Mouse (Mus musculus) thymus, adult 18-20 months (tissue): Measurements from ENCODE around the gene Cldn4.
"Not testable (repeated sequence)": the region's sequence is repeated elsewhere in the genome, so short reads cannot be mapped to it uniquely, and the experiment has no call there.

ENCODE experiments used
- DNase-seq, 2 experiments: peaks; one replicate each; pipeline ENCODE4 v3.0.0; 2022; ENCODE audit warnings: mixed read lengths in 2 of 2

Cldn4 gene

GRCm38 (mm10) chr5:134963546-134963945, 16.8 kb upstream of the Cldn4 start:
- no peak for DNase-seq

GRCm38 (mm10) chr5:134961519-134961918, 14.8 kb upstream of the Cldn4 start:
- no peak for DNase-seq

DNA sequence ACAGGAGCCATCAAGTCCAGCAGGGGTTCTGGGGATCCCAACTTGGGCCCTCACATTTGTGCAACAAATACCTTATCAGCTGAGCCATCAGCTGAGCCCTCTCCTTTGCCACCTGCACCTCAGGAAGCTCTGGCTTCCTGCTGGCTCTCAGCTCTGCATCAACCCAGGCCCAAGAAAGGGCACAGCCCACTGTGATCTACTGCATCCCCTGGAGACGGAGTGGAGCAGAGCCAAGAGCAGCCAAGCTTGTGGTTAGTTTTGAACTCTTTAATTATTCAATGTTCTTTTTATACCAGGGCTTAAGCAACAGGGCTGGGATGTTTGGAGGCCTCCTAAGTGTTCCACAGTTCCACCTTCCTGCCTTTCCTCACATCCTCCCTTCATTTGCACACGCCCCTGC, 13.7 kb upstream of the Cldn4 start:
- peak in 1 of 2 experiments; percentile 40 for DNase-seq

DNA sequence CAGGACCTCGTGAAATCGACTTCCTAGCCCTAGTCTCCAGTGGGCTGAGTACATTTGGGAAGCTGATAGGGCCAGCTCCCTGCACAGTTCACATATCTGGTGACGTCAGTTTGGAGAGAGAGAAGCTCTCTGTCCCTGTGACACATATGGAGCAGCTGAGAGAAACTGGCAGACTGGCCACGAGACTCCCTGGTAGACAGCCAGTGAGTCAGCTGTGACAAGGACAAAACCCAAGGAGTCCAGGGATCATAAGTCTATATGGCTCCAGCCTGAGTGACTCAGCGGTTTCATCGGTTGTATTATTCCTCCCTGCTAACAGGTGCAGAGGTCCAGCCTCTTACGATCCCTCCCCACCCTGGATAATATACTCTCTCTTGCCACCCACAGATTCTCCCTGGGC, 12.4 kb upstream of the Cldn4 start:
- no peak for DNase-seq

GRCm38 (mm10) chr5:134955491-134955890, 8.8 kb upstream of the Cldn4 start:
- DNase-seq, result no peak

- peak; percentile 50 to 67 for DNase-seq
Observed at GRCm38 (mm10) chr5:134951053-134951884, 4.5 kb upstream of the Cldn4 start.

DNA sequence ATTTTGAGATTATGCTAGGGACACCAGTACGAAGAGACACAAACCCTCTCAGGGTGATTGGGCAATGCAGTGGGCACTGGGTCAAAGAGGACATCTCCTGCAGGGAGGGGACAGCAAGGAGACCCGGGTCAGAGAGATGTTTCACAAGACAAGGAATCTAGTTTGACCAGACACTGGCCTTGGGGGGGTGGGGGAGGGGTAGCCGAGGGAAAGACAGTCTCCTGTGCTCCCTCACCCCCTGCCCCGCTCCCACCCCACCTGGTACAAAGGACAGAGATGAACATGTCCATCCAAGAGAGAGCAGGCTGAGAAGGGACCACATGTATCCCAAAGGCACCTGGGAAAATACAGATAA, 1.3 kb upstream of the Cldn4 start:
- DNase-seq, result no peak

DNA sequence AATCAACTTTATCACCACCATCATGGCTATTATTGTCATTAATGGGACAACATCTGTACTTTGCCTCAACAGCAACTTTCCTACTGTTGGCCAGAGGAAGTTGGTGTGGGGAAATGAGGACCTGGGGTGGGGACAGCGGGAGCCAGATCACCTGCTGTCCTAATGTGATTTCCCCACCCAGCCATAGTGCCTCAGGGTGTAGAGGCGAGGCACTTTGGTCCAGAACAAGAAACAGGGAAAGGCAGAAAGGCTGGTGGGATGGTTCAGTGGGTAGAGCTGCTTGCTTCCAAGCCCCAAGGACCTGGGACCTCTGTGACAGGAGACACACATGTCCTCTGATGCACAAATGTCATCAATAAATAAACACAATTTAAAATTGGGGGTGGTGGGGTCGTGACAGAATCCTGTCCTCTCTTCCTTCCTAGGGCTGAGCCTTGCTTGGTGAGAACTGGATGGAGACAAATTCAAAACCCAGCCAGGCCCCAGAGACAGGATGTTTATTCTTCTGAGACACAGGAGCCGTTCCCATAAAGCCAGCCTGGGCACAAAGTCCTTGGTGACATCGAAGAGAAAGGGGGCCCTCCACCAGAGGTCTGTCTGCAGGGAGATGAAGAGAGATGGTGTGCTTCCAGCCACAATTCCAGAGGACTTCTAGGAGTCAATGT, 818 bp upstream of the Cldn4 start:
- no peak for DNase-seq

GRCm38 (mm10) chr5:134946063-134946856, 474 bp downstream of the Cldn4 start:
- DNase-seq, result no peak

DNA sequence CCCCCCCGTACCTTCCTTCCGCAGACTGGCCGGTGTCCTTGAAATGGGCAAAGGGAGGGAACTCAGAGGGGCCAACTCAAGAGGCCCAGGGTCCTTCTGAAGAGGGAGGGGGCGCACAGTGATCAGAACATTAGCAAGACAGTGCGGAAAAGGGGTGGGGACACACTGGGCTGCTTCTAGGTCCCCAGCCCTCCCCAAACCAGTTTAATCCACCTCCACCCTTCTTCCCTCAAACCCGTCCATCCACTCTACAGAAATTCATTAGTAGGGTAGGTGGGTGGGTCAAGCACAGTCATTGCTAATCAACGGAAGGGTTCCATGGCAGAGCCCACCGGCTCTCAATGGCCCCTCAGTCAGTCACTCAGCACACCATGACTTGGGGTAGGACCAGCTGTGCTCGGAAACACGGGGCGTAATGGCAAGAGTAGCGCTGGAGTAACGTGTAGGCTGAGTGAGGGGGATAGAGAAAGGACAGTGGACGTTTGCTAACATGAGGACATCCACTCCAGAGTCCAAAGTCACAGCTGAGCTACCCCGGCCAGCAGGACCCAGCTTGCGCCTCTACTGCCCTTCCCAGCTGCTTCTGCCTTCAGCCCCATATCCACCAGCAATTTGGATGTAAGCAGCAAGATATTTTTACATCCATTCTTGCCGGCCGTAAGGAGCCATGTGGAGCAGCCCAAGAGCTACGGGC, 1.3 kb downstream of the Cldn4 start:
- no peak for DNase-seq

- no peak for DNase-seq
Observed at GRCm38 (mm10) chr5:134944179-134944578, 2.6 kb downstream of the Cldn4 start.

GRCm38 (mm10) chr5:134942740-134943139, 4.0 kb downstream of the Cldn4 start:
- no peak for DNase-seq

DNA sequence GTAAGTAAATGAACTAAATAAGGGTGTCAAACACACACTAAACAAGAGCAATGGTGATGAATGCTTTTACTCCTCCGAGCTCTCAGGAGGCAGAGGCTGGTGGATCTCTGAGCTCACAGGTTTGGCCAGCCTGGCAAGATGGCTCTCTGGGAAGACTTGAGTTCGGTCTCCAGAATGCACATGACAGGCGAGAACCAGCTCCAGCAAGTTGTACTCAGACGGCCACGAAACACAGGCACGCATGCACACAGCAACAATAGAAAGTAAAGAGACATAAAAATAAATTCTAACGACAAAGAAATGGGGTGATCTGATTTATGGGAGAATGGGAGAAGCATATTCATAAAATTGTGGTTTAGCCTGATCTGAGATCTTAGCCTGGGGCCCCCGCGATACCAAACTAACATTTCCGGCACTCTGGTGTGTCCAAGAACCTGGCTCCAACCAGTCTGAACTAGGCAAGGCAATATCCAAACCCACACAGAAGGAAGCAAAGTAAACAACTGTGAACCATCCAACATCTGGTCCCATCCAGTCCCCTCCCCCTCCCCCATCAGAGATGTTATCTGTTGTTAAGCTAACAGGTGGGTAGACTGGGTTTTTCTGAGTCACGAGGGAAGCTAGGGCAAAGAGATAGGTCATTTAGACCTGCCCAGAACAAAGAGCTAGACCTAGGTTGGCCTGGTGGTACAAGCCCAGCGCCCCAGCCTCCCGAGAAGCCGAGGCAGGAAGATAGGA, 5.1 kb downstream of the Cldn4 start:
- peak; percentile 41 to 72 for DNase-seq

GRCm38 (mm10) chr5:134939554-134939953, 7.2 kb downstream of the Cldn4 start:
- DNase-seq, result not testable (repeated sequence)

DNA sequence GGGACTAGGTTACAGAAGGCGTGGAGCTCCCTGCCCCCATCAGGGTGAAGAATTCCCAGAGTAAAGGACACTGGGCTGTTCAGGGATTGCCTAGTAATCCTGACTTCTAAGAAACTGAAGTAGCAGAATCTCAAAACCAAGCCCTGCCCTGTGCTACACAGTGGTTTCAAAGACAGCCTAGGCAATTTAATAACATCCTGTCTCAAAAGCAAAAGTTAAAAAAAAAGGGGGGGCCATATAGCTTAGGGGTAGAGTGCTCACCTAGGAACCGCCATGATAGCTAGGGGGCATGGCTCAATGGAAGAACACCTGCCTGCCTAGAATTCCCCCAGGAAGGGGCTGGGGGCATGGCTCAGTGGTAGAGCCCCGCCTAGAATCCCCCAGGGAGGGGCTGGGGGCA, 7.7 kb downstream of the Cldn4 start:
- no peak for DNase-seq

- no peak for DNase-seq
Observed at GRCm38 (mm10) chr5:134936626-134937185, 10.0 kb downstream of the Cldn4 start.

- DNase-seq, result no peak
Observed at GRCm38 (mm10) chr5:134936051-134936450, 10.7 kb downstream of the Cldn4 start.

DNA sequence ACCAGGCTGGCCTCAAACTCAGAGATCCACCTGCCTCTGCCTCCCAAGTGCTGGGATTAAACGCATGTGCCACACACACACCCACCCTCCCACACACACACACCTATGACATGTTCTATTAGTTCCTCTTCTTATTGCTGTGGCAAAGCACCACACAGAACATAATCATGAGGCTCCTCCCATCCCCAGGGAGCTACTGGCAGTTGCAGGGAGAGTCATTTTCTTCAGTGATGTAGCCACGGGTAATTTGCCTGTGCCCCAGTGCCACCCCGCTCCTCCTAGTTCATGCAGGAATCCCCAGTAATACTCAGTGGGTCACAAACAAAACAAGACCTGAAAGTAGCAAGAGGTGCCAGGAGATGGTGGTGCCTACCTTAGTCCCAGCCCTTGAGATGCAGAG, 12.1 kb downstream of the Cldn4 start:
- no peak for DNase-seq

- peak in 1 of 2 experiments; percentile 37 for DNase-seq
Observed at GRCm38 (mm10) chr5:134933686-134934085, 13.0 kb downstream of the Cldn4 start.

DNA sequence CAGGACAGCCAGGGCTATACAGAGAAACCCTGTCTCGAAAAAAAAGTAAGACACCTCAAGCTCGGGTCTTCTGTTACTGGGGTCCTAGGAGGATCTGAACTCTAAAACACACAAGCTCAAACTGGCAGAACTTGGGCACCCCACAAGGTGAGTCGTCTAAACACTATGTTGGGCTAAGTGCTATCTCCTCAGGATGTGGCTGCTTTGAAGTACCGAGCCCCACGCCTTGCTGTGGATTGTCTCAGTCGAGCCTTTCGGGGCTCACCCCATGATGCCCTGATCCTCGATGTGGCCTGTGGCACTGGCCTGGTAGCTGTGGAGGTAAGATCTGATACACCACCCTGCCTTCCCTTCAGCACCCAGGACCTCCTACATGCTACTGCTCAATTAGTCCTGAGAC, 13.5 kb downstream of the Cldn4 start:
- DNase-seq, result peak in 1 of 2 experiments; percentile 60

DNA sequence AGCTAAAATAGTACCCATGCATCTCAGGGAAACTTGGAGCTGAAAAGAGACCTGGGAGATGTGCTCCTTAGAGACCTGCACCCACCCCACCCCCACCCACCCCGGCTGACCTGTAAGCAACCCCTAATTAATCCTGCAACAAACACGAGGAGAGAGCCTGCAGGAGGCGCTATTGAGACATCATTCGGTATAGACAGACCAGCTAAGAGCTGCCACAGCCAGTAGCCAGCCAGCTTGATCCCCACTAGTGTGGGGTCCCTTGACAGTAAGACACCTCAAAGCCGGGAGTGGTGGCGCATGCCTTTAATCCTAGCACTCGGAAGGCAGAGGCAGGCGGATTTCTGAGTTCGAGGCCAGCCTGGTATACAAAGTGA, 13.8 kb downstream of the Cldn4 start:
- peak in 1 of 2 experiments; percentile 66 for DNase-seq
